Mouse (Mus musculus): ENCODE data around the gene Foxg1.

Gene Foxg1

DNA sequence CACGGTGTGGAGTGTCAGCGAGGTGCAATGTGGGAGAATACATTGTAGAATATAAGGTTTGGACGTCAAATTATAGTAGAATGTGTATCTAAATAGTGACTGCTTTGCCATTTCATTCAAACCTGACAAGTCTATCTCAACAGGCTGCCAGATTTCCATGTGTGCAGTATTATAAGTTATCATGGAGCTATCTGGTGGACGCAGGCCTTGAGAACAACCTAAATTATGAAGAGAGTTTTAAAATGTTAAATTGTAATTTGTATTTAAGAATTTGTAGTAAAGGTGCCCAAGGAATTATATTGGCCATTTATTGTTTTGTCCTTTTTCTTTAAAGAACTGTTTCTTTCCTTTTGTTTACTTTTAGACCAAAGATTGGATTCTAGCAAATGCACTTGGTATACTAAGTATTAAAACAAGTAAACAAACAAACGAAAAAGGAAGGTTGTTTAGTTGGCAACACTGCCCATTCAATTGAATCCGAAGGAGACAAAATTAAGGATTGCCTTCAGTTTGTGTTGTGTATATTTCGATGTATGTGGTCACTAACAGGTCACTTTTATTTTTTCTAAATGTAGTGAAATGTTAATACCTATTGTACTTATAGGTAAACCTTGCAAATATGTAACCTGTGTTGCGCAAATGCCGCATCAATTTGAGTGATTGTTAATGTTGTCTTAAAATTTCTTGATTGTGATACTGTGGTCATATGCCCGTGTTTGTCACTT is 3.8 kb downstream of the Foxg1 start:
- no peak for DNase-seq

DNA sequence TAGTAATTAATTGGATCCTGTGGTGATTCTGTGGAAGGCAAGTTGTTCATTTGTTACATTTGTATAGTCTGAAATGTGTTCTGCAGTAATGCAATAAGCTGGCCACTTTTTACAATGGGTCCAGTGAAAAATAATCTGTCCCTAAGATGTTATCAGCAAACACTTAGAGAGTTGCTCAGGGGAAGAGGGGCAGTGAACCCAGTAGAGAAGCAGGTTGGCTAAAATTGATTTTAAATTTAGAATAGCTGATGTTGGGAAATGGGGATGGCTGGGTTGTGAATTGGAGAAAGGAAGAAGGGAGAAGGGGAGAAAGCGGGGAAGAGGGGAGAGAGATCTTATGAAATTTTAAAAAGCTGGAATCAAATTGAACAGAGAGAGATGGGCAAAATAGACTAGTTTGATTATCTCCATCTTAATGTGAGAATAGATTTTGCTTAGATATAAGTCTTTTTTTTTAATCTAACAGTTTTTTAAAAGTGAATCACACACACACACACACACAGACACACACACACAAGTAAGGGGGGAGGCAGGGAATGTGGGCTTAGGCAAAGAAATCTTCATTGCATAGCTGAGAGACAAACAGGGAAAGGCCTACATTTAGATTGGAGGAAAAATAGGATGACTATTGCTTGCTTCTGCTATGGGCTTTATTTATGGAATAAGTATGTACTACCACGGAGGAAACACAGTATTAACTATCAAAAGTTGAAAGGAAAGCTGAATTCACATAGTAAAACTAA is 5.6 kb downstream of the Foxg1 start:
- no peak for DNase-seq

DNA sequence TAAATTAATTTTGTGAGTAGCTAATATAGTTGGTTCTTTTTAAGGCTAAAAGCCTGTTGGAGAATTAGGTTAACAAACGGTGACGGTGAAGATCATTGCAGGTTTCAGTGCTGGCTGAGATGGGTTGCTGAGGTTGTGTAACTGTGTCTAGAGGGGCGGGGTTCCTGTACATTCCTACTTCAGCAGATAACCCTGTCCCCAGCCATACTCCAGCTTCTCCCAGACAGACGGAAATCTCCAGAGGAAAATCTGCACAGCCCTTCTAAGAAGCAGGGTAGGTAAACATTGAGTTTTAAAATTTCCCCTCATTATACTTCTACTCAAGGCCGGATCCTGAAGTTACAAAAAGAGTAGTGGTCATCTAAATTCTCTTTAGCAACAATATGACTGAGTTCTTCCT is 7.2 kb downstream of the Foxg1 start:
- DNase-seq, result no peak

DNA sequence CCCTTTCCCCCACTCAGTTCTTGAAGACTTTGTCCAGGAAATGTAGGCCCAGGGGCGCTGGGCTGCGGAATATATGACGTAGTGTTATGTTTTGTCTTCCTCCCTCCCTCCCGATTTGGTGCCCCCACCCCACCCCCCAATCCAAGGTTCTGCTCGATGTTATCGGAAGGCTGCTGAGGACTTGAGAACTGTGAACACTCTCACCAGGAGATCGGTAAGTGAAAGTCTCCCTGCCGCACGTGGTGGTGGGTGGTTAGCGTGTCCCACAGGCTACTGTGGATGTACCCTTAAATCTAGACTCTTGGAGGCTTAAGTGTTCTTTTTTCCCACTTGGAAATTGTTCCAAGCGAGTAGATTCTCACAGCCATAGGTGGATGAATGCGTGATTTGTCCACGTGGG is 7.8 kb downstream of the Foxg1 start:
- DNase-seq, result no peak

DNA sequence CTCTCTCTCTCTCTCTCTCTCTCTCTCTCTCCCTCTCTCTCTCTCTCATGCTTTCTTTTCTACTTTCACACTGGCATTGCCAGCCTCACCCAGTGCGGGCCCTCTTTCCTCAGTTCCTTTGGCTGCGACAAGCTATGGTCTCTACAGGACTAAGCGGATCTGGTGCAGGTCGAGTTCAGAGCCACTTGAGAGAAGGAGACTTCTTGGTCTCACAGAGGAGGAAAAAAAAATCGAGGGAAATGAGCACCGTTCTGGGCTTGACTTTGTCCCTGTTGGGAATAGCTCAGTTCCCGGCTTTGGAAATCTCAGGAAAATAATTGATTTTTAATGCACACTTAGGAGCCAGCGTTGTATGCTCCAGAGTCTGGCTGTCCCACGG is 8.5 kb downstream of the Foxg1 start:
- no peak for DNase-seq

DNA sequence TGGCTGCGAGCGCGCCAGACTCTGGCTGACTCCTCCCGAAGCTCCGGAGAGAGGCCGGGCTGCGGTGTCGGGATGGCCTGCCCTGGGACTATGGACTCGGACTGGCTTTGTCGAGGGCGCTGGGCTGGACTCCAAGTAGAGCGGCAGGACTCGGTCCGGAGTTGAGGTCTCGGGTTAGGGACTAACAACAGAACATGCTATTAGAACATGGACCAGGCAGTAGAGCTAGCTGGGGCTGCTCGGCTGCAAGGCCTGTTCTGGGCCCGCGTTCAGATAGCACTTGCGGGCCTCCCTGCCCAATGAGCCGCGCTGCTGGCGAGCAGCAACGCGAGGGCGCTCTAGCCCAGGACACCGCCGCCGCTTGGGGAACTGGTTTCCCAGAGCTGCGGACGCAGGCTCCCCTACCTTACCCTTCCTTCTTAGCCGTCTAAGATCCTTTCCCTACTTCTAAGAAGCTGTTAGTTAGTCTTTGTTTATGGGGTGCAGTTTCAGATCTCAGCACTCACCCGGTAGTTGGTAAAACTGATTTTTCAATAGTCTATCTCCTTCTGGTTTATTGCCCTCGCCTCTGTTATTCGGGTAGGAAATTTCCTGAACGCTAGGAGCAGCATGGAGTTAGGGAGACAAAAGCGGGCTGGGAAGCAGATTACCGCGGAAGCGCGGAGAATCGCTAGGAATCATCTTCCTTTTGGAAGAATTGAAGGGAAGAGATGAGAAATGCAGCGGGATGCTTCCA is 9.0 kb downstream of the Foxg1 start:
- DNase-seq, result no peak

DNA sequence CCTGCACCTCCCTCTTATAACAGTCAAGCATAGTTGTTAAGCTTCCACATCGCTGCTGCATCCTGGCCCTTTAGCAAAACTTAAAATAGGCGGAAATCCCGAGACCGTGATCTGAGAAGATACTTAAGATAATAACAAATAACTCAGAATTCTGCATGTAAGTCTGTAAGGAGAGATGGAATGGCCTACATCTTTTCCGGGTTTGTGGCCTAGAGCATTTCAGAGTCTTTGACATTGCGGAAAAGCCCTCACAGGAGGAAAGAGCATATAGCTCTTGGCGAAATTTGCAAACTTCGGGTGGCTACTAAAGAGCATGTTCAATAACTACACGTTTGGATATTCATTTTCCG is 9.6 kb downstream of the Foxg1 start:
- DNase-seq, result no peak

DNA sequence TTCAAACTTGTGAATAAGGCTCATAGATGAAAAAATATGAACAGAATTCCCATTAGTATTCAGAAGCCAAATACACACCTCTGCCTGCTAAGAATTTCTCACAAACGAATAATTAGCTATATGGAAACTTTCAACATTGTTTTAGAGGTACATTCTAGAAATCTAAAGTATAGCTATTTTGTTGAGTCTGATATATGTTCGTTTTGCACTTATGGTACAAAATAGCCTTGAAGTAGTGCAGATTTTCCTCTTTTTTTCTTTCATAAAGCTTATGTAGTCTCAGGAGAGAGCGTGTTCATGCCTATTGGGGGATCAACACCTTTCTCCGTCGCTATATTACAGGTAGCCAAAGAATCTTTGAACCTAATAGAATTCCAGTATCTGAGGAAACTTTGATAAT is 10.4 kb downstream of the Foxg1 start:
- DNase-seq, result no peak

DNA sequence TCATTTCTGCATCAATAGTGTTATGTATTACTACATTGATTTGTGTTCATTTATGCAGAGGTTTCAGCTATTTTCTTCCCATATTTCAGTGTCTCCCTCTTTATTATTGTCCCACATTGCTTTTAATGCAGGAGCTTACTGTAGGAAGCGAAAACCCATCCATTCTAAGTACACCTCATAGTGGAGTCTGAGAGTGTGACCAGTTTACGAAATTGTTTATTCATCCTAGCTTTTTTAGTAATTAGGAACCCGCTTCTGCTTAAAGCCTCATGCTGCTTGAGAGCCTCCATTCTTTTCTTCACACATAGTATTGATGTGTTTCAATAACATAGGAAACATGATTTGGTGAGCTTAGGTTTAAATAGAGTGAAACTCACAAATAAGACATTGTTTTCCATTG is 11.2 kb downstream of the Foxg1 start:
- no peak for DNase-seq

DNA sequence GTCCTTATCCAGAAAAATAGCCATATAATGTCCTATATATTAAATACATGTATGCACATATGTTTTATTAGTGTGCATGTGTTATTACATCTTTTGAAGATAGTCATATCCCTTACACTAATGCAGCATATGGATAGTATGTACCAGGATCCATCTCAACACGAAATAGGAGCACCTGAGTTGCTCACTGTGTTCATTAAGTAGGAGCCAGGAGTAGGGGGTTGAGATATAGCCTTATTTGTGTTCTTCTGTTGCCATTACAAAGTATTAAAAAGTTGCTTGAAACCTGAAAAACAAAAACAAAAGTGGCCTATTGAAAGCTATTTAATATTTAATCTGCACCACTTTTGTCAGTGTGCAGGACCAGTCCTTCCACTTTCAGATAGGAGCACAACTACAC is 11.7 kb downstream of the Foxg1 start:
- DNase-seq, result no peak

DNA sequence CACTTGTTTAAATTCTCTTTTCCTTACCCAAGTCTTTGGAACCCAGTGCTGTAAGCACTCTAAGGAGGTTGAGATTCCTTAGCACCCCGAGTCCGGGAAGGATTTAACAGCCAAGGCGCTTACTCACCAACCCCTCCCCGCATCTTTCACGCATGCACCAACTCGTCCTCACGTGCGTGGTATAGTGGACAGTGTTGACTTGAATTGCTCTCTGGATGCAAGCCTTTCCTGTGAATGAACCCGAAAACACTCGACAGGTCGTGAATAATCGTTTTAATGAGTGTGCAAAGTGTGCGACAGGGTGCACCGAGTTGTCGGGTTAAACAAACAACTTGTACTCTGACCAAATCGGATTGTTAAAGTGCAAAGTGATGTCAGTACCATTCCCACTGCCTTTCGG is 12.4 kb downstream of the Foxg1 start:
- DNase-seq, result no peak

DNA sequence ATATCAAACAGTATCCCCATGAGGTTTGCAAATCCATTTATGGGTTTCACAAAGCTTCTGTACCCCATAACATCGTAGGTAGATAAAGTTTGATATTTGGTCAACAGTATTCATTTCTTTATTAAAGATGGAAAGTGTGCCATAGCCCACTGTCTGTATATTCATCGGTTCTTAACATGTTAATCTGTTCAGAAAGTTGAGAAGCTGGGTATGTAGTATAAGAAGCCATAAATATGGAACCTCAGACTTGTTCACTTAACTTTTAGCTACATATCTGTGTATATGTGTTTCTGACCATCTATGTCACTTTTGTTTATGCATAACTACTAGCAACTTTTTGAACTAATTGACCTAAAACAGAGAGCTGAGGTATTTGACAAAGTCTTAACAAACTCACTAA is 13.5 kb downstream of the Foxg1 start:
- no peak for DNase-seq

DNA sequence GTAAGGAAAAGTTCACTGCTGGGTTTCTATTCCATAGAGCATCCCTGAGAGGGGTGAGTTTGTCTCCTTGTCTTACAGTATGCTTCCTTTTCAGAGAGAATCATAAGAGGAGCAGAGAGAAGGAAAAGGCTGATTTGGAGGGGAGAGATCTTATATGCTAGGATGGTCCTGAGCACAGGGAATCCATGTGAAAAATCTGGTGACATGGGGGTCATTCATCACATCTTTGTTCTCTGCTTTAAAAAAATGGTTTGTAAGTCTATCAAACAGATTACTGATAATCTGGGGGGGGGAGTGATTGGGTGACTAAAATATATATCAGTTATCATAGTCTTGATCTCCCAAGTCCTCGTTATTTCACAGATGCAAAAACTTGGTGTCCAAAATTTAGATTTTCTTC is 14.3 kb downstream of the Foxg1 start:
- no peak for DNase-seq

DNA sequence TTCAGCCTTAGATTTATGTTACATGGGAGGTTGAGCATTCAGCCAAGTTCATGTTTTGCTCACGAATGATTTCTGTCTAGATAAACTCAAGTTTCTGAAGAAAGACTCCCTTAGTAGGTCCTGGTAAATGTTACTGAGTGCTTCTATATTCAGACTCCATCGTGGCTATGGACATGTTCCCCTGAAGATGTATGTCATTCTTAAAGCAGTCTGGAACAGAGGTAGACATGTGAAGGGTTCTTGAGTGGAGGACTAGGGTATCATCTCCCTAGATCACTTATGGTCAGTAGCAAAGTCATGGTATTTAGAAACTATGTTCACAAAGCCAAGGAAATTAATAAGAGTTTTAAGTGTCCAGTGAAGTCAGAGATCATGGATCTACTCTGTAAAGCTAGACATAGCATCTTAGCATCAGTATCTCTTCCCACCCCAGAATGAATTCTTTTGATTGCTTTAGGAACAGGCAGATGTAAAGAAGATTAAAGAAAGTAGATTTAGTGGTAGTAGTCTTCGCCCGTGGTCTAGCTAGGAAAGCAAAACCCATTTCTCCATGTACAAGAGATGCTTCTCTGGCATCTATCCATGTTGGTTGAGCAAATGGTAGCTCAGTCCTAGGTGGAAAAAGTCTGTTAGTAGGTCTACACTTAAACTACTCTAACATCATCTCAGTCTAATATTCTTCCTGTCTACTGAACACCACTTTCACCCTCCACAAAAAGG is 15.1 kb downstream of the Foxg1 start:
- DNase-seq, result no peak

DNA sequence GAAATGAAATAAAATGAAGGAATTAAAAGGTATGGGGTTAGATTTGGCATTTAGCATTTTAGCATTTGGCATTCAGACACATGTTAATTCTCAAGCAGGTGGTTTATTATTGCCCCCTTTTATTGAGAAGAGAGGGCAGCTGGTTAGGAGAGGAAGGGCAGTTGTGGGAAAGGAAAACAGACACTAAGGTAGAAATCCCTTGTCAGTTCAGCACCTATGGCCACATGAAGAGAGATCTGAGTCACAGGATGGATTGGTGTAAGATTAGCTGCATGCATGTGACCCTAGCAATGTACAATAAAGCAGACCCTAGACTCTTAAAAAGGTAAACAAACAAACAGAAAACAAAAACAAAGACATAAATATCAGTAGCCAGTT is 15.7 kb downstream of the Foxg1 start:
- DNase-seq, result no peak

DNA sequence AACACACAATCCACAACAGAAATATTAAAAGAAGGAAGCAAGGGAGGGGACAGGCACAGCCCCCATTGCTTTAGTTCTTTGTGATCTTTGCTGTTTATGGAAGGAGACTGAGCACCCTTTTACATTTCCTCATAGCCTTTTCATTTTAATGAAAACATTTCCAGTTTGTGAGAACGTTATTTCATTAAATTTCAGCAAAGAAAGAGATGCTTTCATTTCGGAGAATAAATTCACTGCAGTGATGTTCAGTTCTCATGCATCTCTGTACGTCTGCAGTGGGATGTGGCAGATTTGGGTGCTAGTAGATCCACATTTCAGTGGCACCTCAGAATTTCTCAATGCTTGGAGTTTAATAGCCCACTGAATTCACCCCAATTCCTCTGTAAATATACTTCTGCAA is 16.2 kb downstream of the Foxg1 start:
- DNase-seq, result no peak

DNA sequence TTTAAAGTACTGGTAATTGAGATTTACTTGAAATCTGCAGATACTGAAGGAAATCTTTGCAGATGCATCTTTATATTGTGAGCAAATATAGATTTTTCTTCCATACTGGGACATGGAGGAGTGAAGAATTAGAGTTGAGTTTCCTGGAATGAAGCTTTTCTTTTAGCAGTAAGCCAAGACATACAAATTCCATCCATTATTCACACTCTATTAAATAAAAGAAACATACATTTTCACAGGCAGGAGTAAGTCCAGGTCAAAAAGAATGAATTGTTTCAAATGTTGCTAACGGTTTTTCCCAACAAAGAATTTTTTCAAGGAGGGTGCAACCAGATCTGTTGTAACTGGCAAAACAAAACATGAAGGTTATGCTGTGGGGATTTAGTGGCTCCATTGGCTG is 17.2 kb downstream of the Foxg1 start:
- no peak for DNase-seq

DNA sequence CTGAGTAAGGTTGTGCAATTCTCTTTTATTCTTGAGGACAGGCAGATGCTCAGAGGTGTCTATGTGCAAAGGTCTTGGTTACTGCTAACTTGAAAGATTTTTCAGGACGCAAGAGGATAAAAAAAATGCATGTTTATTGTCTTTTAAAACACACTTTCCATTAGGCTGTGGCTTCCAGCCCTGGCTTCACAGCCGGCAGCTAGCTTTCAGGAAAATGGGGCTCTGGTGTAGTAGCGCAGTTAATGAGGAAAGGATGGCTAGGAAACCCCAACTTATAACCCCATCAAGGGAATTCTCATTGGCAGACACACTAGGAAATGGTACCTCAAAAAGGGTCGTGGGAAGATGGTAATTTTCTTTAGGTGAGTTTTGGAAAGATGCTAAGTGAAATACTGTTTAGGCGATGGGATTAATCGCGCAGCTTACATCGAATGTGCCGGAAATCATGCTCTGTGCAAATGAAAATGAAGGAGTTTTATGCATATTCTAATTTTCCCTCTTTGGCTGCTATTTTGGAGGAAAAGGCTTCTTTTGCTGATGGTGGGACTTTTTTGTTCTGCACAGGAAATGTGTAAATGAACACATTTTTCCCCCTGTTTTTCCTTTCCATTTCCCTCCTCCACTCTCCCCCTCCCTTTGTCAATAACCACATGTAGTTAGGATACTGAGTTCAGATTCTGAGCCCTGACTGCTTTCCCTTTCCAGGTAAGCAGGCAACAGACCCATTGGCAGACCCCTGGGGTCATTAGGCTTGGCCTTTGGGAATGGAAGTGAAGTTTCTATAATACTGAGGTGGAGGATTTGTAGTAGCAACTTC is 17.8 kb downstream of the Foxg1 start:
- DNase-seq, result no peak

DNA sequence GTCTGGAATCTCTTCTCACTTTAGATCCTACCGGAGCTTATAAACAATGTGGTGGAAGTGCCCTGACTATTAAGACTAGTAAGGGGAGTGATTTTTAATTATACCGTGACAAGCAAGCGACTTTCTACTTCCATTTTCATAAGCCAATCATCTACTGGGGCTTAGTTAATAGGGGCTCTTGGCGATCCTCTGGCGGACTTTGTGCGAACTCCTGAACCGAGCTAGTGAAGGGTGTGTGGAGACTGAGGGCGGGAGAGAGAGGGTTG is 18.3 kb downstream of the Foxg1 start:
- no peak for DNase-seq

DNA sequence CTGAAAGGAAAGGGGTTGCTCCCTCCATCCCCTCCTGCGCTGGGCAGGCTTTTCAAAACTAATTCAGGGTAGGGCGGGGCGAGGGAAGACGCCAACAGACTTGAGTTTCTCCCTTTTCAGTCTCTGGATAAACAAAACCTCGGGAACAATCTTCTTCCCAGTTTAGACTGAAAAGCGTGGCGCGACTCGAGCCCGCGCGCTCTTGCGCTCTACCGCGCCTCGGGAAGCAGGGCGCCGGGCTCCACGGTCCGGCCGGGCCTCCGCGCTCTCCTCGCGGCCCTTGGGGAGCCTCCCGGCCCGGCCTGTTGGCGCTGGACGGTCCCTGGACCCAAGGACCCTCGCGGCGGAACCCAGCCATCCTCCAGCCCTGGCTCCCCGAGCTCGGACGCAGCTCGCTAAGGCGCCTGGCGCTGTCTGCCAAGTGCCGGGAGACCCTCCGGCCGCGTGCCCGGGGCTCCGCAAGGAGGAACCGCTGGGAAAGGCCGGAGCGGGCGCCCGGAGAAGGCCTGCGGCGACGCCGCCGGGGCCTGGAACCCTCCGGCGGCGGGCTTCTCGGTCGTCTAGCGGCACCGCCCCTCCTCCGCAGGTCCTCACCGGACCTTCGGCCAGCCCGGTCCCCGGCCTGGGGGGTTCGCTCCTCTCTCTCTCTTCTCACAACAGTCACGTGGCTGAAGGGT is 18.8 kb downstream of the Foxg1 start:
- no peak for DNase-seq

DNA sequence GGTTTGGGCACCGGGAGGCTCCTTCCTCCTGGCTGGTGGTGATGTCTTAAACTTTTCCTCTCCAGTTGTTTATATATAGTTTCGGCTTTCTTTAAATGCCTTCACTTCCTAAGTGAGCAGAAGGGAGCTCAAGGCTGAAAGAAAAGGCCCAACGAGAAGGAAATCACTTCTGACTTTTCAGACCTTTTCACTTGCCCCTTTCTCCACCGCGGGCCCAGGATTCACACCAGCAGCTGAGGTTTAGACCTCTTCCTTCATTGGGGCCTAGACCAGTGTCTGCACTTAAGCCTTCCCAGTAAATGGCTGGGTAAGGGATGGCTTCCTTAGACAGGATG is 19.3 kb downstream of the Foxg1 start:
- no peak for DNase-seq

DNA sequence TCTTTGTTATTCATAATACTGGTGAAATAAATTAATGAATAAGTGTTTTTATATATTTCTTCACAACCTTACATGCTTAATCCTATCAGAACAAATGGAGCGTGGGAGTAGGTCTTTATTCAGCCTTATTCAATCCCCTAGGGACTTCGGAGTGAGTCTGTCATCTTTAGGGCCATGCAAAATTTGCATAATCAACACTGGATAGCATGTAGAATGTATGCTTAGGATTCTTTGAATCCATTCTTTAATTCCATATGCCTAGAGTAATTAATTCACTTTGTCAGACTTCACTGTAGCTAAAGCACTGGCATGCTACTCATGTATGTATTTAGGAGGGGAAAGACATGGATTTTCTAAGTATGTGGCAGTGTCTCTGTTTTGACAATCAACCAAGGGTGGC is 27.4 kb downstream of the Foxg1 start:
- DNase-seq, result no peak

DNA sequence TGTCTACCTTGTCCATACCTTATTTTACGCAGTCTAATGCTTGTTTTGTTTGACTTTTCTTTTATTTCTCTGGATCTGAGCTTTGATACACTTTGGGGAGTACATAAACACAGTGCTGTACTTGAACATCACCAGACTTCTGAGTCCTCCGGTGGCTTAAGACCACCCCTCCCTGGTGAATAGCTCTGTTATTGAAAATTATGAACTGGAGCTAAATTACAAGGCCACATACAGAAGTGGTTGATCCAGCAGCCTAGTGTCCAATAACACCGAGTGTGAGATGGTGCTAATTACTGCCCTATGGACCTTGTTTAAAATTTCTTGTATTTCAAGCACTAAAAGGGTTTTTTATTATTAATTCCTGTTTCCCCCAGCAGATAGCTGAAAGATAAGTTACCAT is 35.5 kb downstream of the Foxg1 start:
- no peak for DNase-seq
